Mouse (Mus musculus) ES-Bruce4 (cell line): ENCODE results near the gene Mgat5.

Experiments
- CTCF ChIP-seq: IDR thresholded peaks from one replicate; pipeline ENCODE4 v1.8.1; 2011; ENCODE audit warnings: low read depth, low read length
- EP300 ChIP-seq: IDR thresholded peaks from 2 replicates; pipeline ENCODE4 v1.6.1; 2011; ENCODE audit warnings: low read depth, low read length; ENCODE audit not compliant: insufficient read depth
- POLR2A ChIP-seq: IDR thresholded peaks from one replicate; pipeline ENCODE4 v1.8.1; 2011; ENCODE audit warnings: low read length; ENCODE audit not compliant: insufficient read depth

DNA sequence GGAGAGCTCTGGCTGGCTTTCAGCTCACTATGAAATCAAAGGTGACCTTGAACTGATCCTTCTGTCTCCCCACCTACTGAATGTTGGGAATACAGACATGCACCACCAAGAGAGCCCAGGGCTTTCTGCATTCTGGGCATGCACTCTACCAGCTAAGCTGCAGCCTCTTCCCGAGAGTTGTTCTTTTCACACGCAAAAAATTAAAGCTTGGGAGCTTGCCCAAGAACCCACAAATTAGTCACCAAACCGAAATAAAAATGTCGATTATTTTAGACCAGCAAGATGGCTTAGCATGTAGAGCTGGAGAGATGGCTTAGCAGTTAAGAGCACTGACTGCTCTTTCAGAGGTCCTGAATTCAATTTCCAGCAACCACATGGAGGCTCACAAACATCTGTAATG is 230.0 kb downstream of the Mgat5 start:
- no peak for TF ChIP-seq CTCF
- TF ChIP-seq POLR2A, result no peak
- no peak for TF ChIP-seq EP300
